Mouse (Mus musculus) lung, postnatal 0 days (tissue): ENCODE results near the gene Mtch2. TPM values are rescaled to one million over a fixed set of nuclear protein-coding genes. Genes with fewer than 3 reads are reported as not detected.

Source experiments
- ATAC-seq: fragments of 200-750 bp; cut with Nextera tagmentation; 2 replicates; pipeline ENCODE4 v1.8.0; 2017; ENCODE audit warnings: moderate library complexity
- DNase-seq: peaks from one replicate; pipeline ENCODE4 v3.0.0-alpha.2; 2016; ENCODE audit warnings: low spot score
- H3K27ac ChIP-seq: fragments of 300-500 bp; sonication (generic); 2 replicates; pipeline ENCODE4 v1.5.1; 2014; ENCODE audit warnings: antibody characterized with exemption, mild to moderate bottlenecking, low read length, mixed read lengths
- H3K27me3 ChIP-seq: fragments of 300-500 bp; sonication (generic); replicated peaks from 2 replicates; pipeline ENCODE4 v1.6.1; 2014; ENCODE audit warnings: low read length, mixed read lengths; ENCODE audit not compliant: insufficient read depth
- H3K36me3 ChIP-seq: fragments of 300-500 bp; sonication (generic); 2 replicates; pipeline ENCODE4 v1.6.1; 2014; ENCODE audit warnings: low read length, mixed read lengths; ENCODE audit not compliant: insufficient read depth
- H3K4me1 ChIP-seq: fragments of 300-500 bp; sonication (generic); 2 replicates; pipeline ENCODE4 v1.6.1; 2014; ENCODE audit warnings: antibody characterized with exemption, low read depth, low read length, mixed read lengths; ENCODE audit not compliant: insufficient read depth
- H3K4me2 ChIP-seq: fragments of 300-500 bp; sonication (generic); replicated peaks from 2 replicates; pipeline ENCODE4 v1.6.1; 2014; ENCODE audit warnings: low read depth, mild to moderate bottlenecking, low read length, moderate library complexity, mixed read lengths
- H3K4me3 ChIP-seq: fragments of 300-500 bp; sonication (generic); 2 replicates; pipeline ENCODE4 v1.5.1; 2014; ENCODE audit warnings: low read depth, low read length
- H3K9ac ChIP-seq: fragments of 300-500 bp; sonication (generic); replicated peaks from 2 replicates; pipeline ENCODE4 v1.6.1; 2014; ENCODE audit warnings: low read depth, mild to moderate bottlenecking
- H3K9me3 ChIP-seq: fragments of 300-500 bp; sonication (generic); 2 replicates; pipeline ENCODE4 v1.6.1; 2016; ENCODE audit warnings: low read length, mixed read lengths
- CTCF ChIP-seq: IDR thresholded peaks from 2 replicates; pipeline ENCODE4 v1.5.1; 2016; ENCODE audit warnings: antibody characterized with exemption, mild to moderate bottlenecking
- EP300 ChIP-seq: IDR thresholded peaks from 2 replicates; pipeline ENCODE4 v1.6.1; 2016; ENCODE audit warnings: antibody characterized with exemption, mild to moderate bottlenecking, control low read depth
- WGBS: fragments of 180-500 bp; shearing (Covaris S2); extraction: QIAGEN DNeasy Blood & Tissue Kit; methylation state at CpG from one replicate; pipeline ENCODE4 v1.1.7; 2014; 5-methylcytosine and 5-hydroxymethylcytosine counted together
- polyA plus RNA-seq: library from polyadenylated mRNA; unstranded; fragments of >200 nt; fragmentation: Nextera tagmentation; extraction: Ambion mirVana; gene quantifications from 2 replicates; pipeline ENCODE4 v1.2.1, GENCODE M21; 2015

The Mtch2 gene
- polyA plus RNA-seq, 1 experiment from 2014 or later, result 200 TPM

GRCm38 (mm10) chr2:90881824-90882223 lies 34.9 kb downstream of the Mtch2 start:
- Histone ChIP-seq H3K4me2 (no peak overlapping the region), H3K9me3 (no peaks in the 10 kb centered on the region), H3K27ac (no peak overlapping the region), H3K27me3 (peaks cover 15% of the 10 kb centered on the region; the same call in 1 of the 2 replicates), H3K36me3 (no peaks in the 10 kb centered on the region), H3K4me1 (no peaks in the 10 kb centered on the region; the same call in none of the 2 replicates), H3K4me3 (no peak overlapping the region), H3K9ac (no peak overlapping the region)
- no peak for ATAC-seq
- TF ChIP-seq EP300, result no peak
- TF ChIP-seq CTCF, result no peak
- WGBS, result 58% methylated on average over 2 of the region's 2 CpGs
- DNase-seq, result no peak

- no peaks in the 10 kb centered on the region; the same call in none of the 2 replicates for H3K4me1 ChIP-seq
- H3K36me3 ChIP-seq, result no peaks in the 10 kb centered on the region
- 2% methylated on average over 44 of the region's 45 CpGs for WGBS
- no peak within 1 kb of the TSS for H3K27ac ChIP-seq
- TF ChIP-seq EP300, result no peak
- no peak for TF ChIP-seq CTCF
- DNase-seq (no peak), ATAC-seq (no peak)
- H3K4me3 ChIP-seq, result peak within 1 kb of the TSS; percentile 37
- no peak within 1 kb of the TSS for H3K9ac ChIP-seq
- no peaks in the 10 kb centered on the region for H3K9me3 ChIP-seq
- H3K27me3 ChIP-seq, result peaks cover 39% of the 10 kb centered on the region; the same call in 1 of the 2 replicates
- H3K4me2 ChIP-seq, result peak within 1 kb of the TSS; percentile 59
Measured at GRCm38 (mm10) chr2:90885218-90886041, 38.5 kb downstream of the Mtch2 start, which contains the start of gene C1qtnf4. TSS of gene C1qtnf4 (plus strand) at chr2:90885860.

GRCm38 (mm10) chr2:90886436-90886835 lies 39.5 kb downstream of the Mtch2 start:
- TF ChIP-seq EP300 (no peak), CTCF (no peak)
- WGBS, result 35% methylated on average over 6 of the region's 6 CpGs
- no peaks in the 10 kb centered on the region for H3K36me3 ChIP-seq
- no peaks in the 10 kb centered on the region; the same call in none of the 2 replicates for H3K4me1 ChIP-seq
- DNase-seq (no peak), ATAC-seq (no peak)
- no peaks in the 10 kb centered on the region for H3K9me3 ChIP-seq
- H3K9ac ChIP-seq, result no peak overlapping the region
- H3K27me3 ChIP-seq, result peaks cover 39% of the 10 kb centered on the region; the same call in 1 of the 2 replicates
- H3K4me3 ChIP-seq, result no peak overlapping the region
- H3K4me2 ChIP-seq, result no peak overlapping the region
- no peak overlapping the region for H3K27ac ChIP-seq

- TF ChIP-seq CTCF (no peak), EP300 (no peak)
- Histone ChIP-seq H3K4me3 (no peak overlapping the region), H3K27me3 (peaks cover 39% of the 10 kb centered on the region; the same call in 1 of the 2 replicates), H3K9ac (no peak overlapping the region), H3K9me3 (no peaks in the 10 kb centered on the region), H3K4me1 (no peaks in the 10 kb centered on the region; the same call in none of the 2 replicates), H3K27ac (no peak overlapping the region), H3K4me2 (no peak overlapping the region), H3K36me3 (no peaks in the 10 kb centered on the region)
- no peak for ATAC-seq
- no peak for DNase-seq
- 42% methylated on average over 5 of the region's 5 CpGs for WGBS
Measured at GRCm38 (mm10) chr2:90887627-90888026, 40.7 kb downstream of the Mtch2 start.

- H3K4me3 ChIP-seq, result peak overlapping the region; percentile 48
- no peaks in the 10 kb centered on the region; the same call in none of the 2 replicates for H3K4me1 ChIP-seq
- no peak for TF ChIP-seq EP300
- peak; percentile 32; the same call in 1 of the 2 replicates for TF ChIP-seq CTCF
- no peak overlapping the region for H3K27ac ChIP-seq
- no peaks in the 10 kb centered on the region for H3K9me3 ChIP-seq
- peak overlapping the region; percentile 34; the same call in 1 of the 2 replicates for H3K9ac ChIP-seq
- peaks cover 39% of the 10 kb centered on the region; the same call in 1 of the 2 replicates for H3K27me3 ChIP-seq
- H3K4me2 ChIP-seq, result peak overlapping the region; percentile 87
- ATAC-seq (peak; percentile 89), DNase-seq (peak; percentile 59)
- no peaks in the 10 kb centered on the region for H3K36me3 ChIP-seq
- WGBS, result 3% methylated on average over 111 of the region's 133 CpGs
Measured at GRCm38 (mm10) chr2:90889550-90890548, 42.9 kb downstream of the Mtch2 start.
